Mouse (Mus musculus) bone marrow, adult 2 months (tissue): ENCODE data around the gene Ppp3ca. TPM values are rescaled to one million over a fixed set of nuclear protein-coding genes. Genes with fewer than 3 reads are reported as not detected.

Experiments used
- H3K27ac ChIP-seq: fragments of 200-500 bp; 2 replicates; pipeline ENCODE4 v1.5.1; 2012; ENCODE audit warnings: low read depth, mild to moderate bottlenecking, control low read depth, inconsistent platforms, low read length; ENCODE audit not compliant: control insufficient read depth, poor library complexity, insufficient read depth
- H3K4me1 ChIP-seq: fragments of 200-500 bp; 2 replicates; pipeline ENCODE4 v1.6.1; 2011; ENCODE audit warnings: low read length; ENCODE audit not compliant: control insufficient read depth, insufficient read depth
- H3K4me3 ChIP-seq: fragments of 200-500 bp; replicated peaks from 2 replicates; pipeline ENCODE3; 2011; ENCODE audit warnings: mild to moderate bottlenecking, low read depth, low read length, control low read depth; ENCODE audit not compliant: control insufficient read depth
- CTCF ChIP-seq: fragments of 200-500 bp; IDR thresholded peaks from 2 replicates; pipeline ENCODE4 v1.5.1; 2011; ENCODE audit warnings: low read length, control low read depth; ENCODE audit not compliant: control insufficient read depth, insufficient read depth
- POLR2A ChIP-seq: fragments of 200-500 bp; IDR thresholded peaks from 2 replicates; pipeline ENCODE4 v1.6.1; 2011; ENCODE audit warnings: low read depth, mild to moderate bottlenecking, control low read depth, low read length, borderline replicate concordance; ENCODE audit not compliant: control insufficient read depth
- WGBS: fragments of 180-500 bp; shearing (Covaris S2); methylation state at CpG from one replicate; pipeline ENCODE4 v1.1.7; 2018; 5-methylcytosine and 5-hydroxymethylcytosine counted together
- polyA plus RNA-seq: library from polyadenylated mRNA; stranded (reverse); fragments of >200 nt; gene quantifications from 2 replicates; pipeline ENCODE4 v1.2.4, GENCODE M21; 2011; ENCODE audit warnings: low replicate concordance; ENCODE audit not compliant: missing spikeins, insufficient read depth, insufficient read length

Ppp3ca gene
- polyA plus RNA-seq, 1 experiment: 25.9 TPM

DNA sequence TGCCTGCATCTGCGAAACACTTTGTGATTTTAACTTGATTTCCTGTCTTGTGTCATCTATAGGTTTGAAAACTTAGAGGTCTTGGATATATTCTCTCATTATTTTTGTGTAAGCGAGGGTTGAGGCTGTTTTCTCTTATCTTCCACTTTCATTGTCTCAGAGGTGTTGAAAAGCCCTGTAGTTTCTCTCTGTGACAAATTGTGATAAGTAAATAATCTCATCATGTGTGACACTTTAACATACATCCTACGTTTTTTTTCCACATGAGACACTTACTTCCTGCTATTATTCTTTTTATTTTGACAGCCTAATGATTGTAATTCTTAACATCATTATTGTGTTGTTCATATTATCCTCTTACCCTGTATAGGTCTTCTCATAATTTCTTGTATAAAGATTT lies 140.3 kb downstream of the Ppp3ca start:
- no peak for TF ChIP-seq POLR2A
- no peak for TF ChIP-seq CTCF
- no peak overlapping the region for H3K27ac ChIP-seq
- WGBS: 58% methylated on average over 3 of the region's 3 CpGs
- H3K4me3 ChIP-seq: no peak overlapping the region
- H3K4me1 ChIP-seq: no peaks in the 10 kb centered on the region

GRCm38 (mm10) chr3:136812162-136812561 lies 142.2 kb downstream of the Ppp3ca start:
- 89% methylated on average over 6 of the region's 6 CpGs for WGBS
- Histone ChIP-seq H3K4me3 (no peak overlapping the region), H3K27ac (no peak overlapping the region), H3K4me1 (no peaks in the 10 kb centered on the region)
- TF ChIP-seq CTCF: no peak
- TF ChIP-seq POLR2A: no peak

DNA sequence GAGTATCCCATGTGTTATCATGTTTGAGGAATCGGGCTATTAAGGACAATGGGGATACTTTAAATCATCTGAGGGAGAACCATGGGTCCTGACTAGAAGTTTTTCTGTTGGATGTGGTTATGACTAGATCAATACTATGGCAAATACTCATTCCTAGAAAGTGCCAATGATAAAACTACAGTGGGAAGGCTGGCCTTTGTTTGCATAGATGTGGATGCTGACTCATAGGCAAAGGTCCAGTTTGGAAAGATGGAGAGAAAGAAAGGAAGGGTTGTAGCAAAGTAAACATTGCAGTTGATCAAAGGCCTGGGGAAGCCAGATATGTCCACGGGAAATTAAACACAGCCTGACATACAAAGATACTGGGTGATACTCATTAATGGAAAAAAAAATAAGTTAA lies 142.9 kb downstream of the Ppp3ca start:
- no peak overlapping the region for H3K4me3 ChIP-seq
- TF ChIP-seq CTCF (no peak), POLR2A (no peak)
- H3K4me1 ChIP-seq: no peaks in the 10 kb centered on the region
- WGBS: 80% methylated on average over 2 of the region's 2 CpGs
- no peak overlapping the region for H3K27ac ChIP-seq

DNA sequence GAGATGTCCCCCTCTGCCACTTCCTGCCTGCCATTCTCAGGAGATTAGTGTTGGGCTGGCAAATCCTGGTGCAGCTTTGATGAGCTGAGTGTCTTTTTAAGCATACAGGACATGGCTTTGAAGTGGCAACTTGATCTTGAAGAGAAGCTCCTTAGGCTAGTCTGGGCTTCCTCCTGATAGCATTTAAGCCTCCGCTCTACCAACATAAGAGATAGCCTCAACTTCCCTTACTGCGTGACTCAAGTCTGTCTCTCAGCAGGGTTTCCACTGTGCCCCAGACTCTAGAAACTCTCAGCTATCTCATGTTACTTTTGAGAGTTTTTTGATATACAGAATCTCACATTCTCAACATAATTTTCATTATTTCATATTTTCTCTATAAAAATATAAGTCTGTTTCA lies 144.0 kb downstream of the Ppp3ca start:
- WGBS: 95% methylated on average over 2 of the region's 2 CpGs
- H3K4me3 ChIP-seq: no peak overlapping the region
- no peaks in the 10 kb centered on the region for H3K4me1 ChIP-seq
- H3K27ac ChIP-seq: no peak overlapping the region
- TF ChIP-seq POLR2A (no peak), CTCF (no peak)

- TF ChIP-seq POLR2A (no peak), CTCF (no peak)
- Histone ChIP-seq H3K4me1 (no peaks in the 10 kb centered on the region), H3K27ac (no peak overlapping the region), H3K4me3 (no peak overlapping the region)
- WGBS: 76% methylated on average over 4 of the region's 4 CpGs
Measured at GRCm38 (mm10) chr3:136814916-136815315, 145.0 kb downstream of the Ppp3ca start.

- Histone ChIP-seq H3K4me3 (no peak overlapping the region), H3K4me1 (no peaks in the 10 kb centered on the region), H3K27ac (no peak overlapping the region)
- TF ChIP-seq POLR2A (no peak), CTCF (no peak)
- WGBS: 88% methylated on average over 3 of the region's 3 CpGs
Measured at GRCm38 (mm10) chr3:136816319-136816718, 146.4 kb downstream of the Ppp3ca start.

- Histone ChIP-seq H3K27ac (no peak overlapping the region), H3K4me3 (no peak overlapping the region), H3K4me1 (no peaks in the 10 kb centered on the region)
- no peak for TF ChIP-seq CTCF
- TF ChIP-seq POLR2A: no peak
- 76% methylated on average over 5 of the region's 5 CpGs for WGBS
Measured at GRCm38 (mm10) chr3:136818997-136819396, 149.1 kb downstream of the Ppp3ca start.

DNA sequence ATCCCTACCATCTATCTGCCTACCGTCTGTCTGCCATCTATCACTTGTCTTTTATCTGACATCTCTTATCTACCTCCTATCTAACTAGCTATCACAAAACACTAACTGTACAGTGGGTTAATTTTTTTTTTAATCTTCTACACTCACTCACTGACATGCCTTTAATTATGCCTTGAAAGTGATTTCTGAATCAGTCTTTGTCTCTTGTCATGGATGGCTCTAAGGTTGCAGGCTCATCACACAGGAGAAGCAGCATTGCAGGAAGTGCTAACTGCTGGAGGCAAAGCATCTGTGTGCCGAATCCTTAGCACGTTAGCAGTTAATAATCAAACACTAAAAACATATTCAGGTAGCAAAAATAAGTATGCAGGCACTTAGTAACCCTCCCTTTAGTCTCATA lies 151.1 kb downstream of the Ppp3ca start:
- Histone ChIP-seq H3K27ac (no peak overlapping the region), H3K4me3 (no peak overlapping the region), H3K4me1 (no peaks in the 10 kb centered on the region)
- 85% methylated on average over 3 of the region's 3 CpGs for WGBS
- TF ChIP-seq POLR2A (no peak), CTCF (no peak)

GRCm38 (mm10) chr3:136821993-136822392 lies 152.1 kb downstream of the Ppp3ca start:
- 65% methylated on average over 2 of the region's 2 CpGs for WGBS
- TF ChIP-seq POLR2A: no peak
- TF ChIP-seq CTCF: no peak

More at GRCm38 (mm10) chr3:136821993-136822392, 152.1 kb downstream of the Ppp3ca start:
- Histone ChIP-seq H3K4me3 (no peak overlapping the region), H3K27ac (no peak overlapping the region), H3K4me1 (no peaks in the 10 kb centered on the region)
